Mouse (Mus musculus) A20 (cell line): ENCODE results near the gene Ascl1.

Source experiments
- DNase-seq: peaks from one replicate; pipeline ENCODE4 v3.0.0-alpha.2; 2011; ENCODE audit warnings: low read depth, low spot score

Gene Ascl1

DNA sequence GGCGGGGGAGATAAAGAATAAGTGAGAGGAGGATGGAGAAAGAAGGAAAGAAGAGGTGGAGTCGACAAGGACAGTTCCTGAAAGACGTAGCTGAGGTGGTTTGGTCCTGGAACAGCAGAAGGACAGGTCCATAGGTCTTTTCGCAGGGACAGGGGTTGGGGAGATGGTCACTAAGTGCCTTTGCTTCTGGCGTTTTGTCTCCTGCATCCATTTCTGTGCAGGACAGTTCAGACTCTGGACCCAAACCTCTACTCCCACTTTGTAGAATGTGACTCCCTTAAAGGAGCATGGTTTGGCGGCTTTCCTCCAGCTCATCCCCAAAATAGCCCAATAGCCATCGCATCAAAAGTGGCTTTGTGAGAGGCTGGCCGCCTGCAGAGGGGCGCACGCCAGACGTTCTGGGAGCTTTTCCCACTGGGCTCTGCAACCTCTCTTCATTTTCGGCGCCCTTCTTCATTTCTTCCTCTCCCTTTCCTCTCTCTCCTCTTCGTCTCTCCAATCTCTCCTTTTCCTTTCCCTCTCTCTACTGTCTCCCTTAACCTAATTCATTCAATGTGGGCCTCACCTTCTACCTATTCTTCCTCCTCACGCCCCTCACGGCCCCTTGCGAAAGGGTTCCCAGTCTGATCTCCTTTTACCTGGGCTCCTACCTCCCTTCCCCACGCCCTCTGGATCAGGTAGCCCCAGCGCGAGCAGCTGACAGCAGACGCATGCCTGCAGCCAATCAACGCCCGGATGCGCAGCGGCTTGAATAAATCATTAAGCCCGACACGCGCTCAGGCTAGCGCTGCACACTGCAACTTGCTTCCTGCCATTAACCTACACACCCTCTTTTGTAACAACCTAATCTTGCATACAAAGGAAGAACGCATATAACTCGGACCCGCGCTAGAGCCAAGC, 7.5 kb downstream of the Ascl1 start:
- DNase-seq: no peak

DNA sequence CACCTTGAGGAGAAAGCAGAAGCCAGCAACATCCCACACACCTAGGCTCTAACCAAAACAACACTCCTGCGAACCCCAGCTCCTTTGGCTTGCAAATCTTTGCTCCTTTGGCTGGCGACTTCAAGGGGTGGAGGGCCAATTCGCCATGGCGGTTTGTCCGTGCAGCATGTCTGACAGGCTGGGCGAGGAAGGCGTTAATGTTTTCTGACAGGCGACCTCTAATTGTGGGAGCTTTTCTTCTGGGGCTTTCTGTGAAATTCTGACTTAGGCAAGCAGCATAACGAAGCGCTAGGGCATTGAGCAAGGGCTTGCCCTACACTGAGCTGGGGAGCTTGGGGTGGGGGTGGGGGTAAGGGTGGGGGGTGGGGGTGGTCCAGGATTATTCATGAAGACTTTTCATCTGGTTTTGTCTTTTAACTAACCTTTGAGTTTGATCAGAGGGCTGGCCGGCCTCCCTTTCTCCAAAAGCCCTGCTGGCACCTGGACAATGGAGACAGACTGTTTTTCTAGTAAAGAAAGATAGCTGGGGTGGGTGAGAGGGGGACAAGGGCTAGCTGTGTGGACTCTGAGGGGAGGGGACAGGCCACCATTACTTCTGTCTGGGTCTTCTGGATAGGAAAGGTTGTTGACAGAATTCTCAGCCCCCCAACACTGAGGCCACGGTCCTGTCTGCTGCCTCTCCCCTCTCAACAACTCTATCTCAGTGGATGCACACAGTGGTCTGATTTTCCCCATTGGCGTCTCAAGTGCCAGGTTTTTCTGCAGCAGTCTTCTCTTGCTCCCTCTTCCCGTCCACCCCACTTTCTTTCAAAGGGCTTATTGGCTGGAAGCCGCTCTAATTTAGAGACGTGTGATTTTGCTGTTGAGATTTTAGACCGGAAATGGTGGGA, 8.4 kb downstream of the Ascl1 start:
- no peak for DNase-seq

- DNase-seq: no peak
These were observed 15.6 kb downstream of the Ascl1 start for GRCm38 (mm10) chr10:87477895-87478294.

DNA sequence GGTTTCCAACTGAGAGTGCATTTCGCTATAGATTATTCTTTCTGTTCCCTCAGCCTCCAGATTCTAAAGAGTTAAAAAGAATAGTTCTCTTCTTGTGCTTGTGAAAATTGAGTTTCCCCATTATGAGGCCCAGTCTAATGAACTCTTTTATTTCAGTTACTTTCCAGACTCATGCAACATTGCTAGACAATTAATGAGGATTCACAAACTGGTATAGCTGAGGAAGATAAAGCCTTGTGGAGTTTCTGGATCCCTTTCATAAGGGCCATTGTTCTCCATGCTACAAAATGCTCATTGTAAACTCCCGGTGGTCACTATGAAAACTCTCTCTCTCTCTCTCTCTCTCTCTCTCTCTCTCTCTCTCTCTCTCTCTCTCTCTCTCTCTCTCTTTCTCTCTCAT, 18.5 kb downstream of the Ascl1 start:
- DNase-seq: no peak

- DNase-seq: no peak
These were observed 19.9 kb downstream of the Ascl1 start for GRCm38 (mm10) chr10:87473475-87474131.

- DNase-seq: no peak
These were observed 42.7 kb downstream of the Ascl1 start for GRCm38 (mm10) chr10:87450777-87451176.

GRCm38 (mm10) chr10:87449368-87449767, 44.1 kb downstream of the Ascl1 start:
- no peak for DNase-seq

- no peak for DNase-seq
These were observed 45.2 kb downstream of the Ascl1 start for GRCm38 (mm10) chr10:87448257-87448656.

GRCm38 (mm10) chr10:87447754-87448095, 45.7 kb downstream of the Ascl1 start:
- DNase-seq: no peak

- no peak for DNase-seq
These were observed 46.4 kb downstream of the Ascl1 start for GRCm38 (mm10) chr10:87446829-87447753.

GRCm38 (mm10) chr10:87446139-87446828, 47.2 kb downstream of the Ascl1 start:
- no peak for DNase-seq
